Mouse (Mus musculus) thymus, postnatal 36 days (tissue): Measurements from ENCODE around the gene Pfkfb3.
"Not testable (repeated sequence)": the region's sequence is repeated elsewhere in the genome, so short reads cannot be mapped to it uniquely, and the experiment has no call there.

Experiments used
- DNase-seq, 2 experiments: peaks; one replicate each; pipeline ENCODE4 v3.0.0; 2022; ENCODE audit warnings: mixed read lengths in 2 of 2

Gene Pfkfb3

GRCm38 (mm10) chr2:11548508-11548907 lies 5.4 kb downstream of the Pfkfb3 start:
- DNase-seq, result no peak

DNA sequence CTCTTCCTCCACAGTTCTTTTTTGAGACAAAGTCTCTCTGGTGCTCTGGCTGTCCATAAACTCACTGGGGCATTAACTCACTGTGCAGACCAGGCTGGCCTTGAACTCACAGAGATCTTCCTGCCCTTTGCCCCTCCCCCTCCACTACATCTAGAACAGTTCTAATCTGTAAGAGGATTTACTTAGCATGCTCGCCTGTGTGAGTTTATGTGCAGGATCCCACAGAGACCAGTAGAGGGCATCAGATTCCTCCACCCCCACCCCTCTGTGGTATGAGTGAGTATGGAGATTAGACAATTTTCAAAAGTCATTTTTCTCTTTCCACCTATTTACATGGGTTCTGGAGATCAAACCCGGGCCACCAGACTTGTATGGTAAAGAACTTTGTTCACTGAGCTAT lies 6.3 kb downstream of the Pfkfb3 start:
- peak; percentile 43 to 62 for DNase-seq

DNA sequence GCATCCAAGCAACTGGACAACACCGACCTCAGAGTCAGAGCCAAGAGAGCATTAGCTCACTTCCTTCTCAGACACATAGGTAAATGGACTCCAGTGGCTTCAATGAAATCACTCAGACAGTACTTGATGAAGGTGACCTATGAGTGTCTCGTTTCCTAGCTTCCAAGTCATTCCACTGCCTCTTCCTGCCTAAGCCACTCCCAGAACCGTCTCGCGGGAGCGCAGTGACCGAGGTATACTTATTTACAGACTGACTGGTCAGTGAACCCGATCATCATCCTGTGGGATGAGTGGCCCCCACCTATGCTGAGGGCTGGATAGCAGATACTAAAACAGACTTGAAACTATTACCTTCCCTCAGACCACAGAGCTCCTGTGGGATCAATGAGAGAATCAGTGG lies 7.8 kb downstream of the Pfkfb3 start:
- DNase-seq, result no peak

GRCm38 (mm10) chr2:11545380-11545779 lies 8.5 kb downstream of the Pfkfb3 start:
- DNase-seq, result no peak

GRCm38 (mm10) chr2:11544342-11544741 lies 9.5 kb downstream of the Pfkfb3 start:
- no peak for DNase-seq

GRCm38 (mm10) chr2:11543158-11543557 lies 10.7 kb downstream of the Pfkfb3 start:
- DNase-seq, result no peak

- peak; percentile 56 to 59 for DNase-seq
These were observed 11.2 kb downstream of the Pfkfb3 start for GRCm38 (mm10) chr2:11542640-11543039.

- no peak for DNase-seq
These were observed 11.8 kb downstream of the Pfkfb3 start for GRCm38 (mm10) chr2:11542121-11542520.

DNA sequence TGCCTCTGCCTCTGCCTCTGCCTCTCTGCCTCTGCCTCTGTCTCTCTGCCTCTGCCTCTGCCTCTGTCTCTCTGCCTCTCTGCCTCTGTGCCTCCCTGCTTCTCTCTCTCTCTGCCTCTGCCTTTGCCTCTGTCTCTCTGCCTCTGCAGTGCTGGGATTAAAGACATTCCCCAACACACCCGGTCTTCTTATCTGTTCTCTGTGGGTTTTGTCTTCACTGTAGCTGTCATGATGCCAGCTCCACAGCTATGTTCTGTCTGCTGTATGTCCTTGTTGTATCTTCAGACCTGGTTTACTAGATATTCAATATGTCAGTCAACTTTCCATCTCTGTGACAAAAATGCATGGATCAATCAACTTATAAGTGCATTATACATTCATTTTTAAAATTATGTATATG lies 12.3 kb downstream of the Pfkfb3 start:
- DNase-seq, result not testable (repeated sequence)

DNA sequence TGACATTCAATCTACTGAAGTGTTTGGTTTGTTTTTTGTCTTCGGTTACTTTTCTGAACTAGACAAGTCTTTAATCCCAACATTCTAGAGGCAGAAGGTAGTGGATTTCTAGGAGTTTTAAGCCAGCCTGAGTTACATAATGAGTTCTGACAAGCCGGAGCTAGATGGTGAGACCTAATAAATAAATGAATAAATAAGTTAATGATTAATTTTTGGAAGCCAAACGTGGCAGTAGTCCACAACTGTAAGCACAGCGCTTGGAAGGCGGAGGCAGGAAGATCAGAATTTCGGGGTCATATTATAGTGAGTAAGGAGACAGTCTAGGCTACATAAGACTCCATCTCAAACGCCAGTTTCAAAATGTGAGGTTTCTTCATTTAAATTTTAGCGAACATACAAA lies 17.9 kb downstream of the Pfkfb3 start:
- DNase-seq, result no peak

GRCm38 (mm10) chr2:11535412-11535928 lies 18.4 kb downstream of the Pfkfb3 start:
- DNase-seq, result peak; percentile 66 to 77

DNA sequence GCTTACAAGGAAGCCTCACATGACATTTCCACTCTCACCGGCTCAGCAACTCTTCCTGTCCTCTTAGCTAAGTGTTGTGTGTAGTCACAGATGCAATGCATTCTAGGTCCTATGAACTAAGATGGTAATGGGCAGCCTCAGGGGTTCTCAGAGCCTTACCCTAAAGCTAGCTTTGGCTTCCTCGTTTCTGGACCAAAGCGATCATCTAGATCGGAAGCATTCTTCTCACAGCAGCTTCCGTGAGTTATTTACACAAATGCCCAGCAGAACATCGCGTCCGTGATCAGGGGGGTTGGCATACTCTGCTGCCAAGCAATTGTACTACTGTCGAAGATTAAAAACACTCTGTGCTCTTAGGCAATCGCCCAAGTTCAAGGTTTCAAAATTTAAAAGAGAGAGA lies 19.1 kb downstream of the Pfkfb3 start:
- no peak for DNase-seq

- DNase-seq, result no peak
These were observed 23.8 kb downstream of the Pfkfb3 start for GRCm38 (mm10) chr2:11530101-11530500.

- DNase-seq, result no peak
These were observed 27.8 kb downstream of the Pfkfb3 start for GRCm38 (mm10) chr2:11526063-11526462.

DNA sequence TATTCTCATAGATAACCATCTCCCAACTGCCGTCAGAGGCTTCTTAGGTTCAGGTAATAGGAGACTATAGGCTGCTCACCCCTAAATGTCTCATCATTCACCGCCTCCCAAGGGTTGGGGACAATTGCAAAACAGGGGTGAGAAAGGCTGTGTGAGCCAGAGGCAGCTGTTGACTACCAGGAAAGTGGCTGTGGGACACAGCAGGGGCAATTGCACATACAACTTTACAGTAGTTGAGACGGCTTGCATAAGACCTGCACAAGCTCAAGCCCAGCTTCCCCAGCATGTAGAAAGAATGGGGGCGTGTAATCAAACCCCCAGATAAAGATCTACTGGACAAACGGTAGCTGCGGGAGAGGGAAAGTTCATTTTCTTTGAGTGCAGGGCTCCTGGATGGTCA lies 29.1 kb downstream of the Pfkfb3 start:
- DNase-seq, result no peak

DNA sequence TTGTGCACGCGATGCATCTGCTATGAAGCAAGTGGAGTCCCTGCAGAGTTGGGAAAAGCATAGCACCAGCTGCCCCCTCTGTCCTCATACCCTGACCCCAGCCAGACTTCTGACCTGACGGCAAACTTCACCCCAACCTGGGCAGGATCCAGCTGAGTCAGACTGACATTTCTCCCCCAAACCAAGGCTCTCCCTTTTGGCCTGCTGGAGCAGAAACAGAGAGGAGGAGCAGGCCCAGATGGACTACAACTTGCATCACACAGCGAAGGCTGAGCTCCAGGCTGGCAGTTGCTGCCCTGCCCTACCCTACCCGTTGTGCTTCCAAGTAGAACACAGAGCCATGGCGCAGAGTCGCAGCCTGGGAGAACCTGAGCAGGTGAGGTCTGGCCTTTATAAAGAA lies 32.1 kb downstream of the Pfkfb3 start:
- no peak for DNase-seq

- no peak for DNase-seq
These were observed 33.1 kb downstream of the Pfkfb3 start for GRCm38 (mm10) chr2:11520786-11521185.

GRCm38 (mm10) chr2:11515828-11516227 lies 38.0 kb downstream of the Pfkfb3 start:
- no peak for DNase-seq

GRCm38 (mm10) chr2:11513057-11513967 lies 40.6 kb downstream of the Pfkfb3 start:
- DNase-seq, result no peak

DNA sequence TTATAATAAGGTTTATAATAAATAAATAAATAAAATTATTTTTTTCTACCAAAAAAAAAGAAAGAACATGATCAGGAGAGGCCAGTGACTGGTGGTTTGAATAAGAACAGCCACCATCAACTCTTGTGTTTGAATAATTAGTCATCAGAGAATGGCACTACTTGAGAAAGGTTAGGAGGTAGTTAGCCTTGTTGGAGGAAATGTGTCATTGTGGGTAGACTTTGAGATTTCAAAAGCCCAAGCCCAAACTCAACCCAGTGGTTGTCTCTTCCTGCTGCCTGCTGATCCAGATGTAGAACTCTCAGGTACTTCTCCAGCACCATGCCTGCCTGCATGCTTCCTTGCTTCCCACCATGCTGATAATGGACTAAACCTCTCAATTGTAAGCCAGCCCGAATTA lies 41.8 kb downstream of the Pfkfb3 start:
- DNase-seq, result no peak

- no peak for DNase-seq
These were observed 50.1 kb downstream of the Pfkfb3 start for GRCm38 (mm10) chr2:11503736-11504135.

DNA sequence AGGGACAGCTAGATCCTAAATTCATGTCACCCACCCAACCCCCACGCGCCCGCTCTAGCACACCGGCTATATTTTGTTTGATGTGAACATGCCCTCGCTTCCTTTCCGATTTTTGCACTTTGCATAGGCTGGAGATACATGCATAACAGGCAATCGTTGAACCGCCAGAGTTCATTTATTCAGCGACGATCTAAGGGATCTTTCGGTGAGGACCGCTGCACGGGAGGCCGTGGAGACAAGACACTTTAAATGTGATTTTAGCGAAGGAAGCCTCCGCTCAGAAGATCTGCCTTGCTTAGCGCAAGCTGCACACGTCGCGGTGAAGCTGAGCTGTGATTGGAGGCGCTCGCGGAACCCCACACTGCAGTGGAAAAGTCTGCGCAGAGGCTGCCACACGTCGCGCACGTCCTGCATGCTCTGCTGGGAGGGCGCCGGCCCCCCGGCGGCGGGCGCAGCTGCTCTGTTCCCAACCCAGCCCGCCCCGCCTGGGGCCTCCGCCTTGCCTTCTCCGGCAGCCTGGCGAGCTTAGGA lies 50.9 kb downstream of the Pfkfb3 start:
- peak; percentile 81 to 88 for DNase-seq

DNA sequence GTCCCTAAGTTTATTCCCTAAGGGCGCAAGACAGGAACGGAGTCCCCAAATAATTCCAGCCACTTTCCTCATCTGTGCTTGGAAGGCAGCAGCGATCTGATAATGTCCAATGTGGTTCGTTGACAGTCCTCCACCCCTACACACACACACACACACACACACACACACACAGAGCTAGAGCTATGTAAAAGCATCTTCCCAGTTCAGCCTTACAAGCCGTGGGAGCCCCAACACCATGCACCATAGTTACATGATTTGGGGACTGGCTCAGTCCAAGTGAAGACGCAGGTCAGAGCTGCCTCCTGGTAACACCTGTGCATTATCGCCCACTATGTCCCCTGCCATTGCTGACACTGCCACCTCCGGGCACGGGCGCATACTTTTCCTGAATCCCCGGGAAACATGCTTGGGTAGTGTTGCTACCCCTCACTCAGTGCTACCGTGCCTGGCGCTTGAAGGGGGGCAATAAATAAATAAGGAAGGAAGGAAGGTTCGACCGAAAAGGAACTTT lies 51.6 kb downstream of the Pfkfb3 start:
- DNase-seq, result peak in 1 of 2 experiments; percentile 35
